ENCODE assay signal across 8 mouse cellular contexts in genomic region chr3:121390724-121391123, GRCm38 (mm10). TPM values are rescaled to one million over a fixed set of nuclear protein-coding genes. Genes with fewer than 3 reads are reported as not detected.
DNase-seq lines count a peak whose midpoint lies in the region; ATAC-seq and TF ChIP-seq lines count a peak whose summit lies in the region.

No protein-coding gene starts in this region.

- H3K4me2 ChIP-seq in embryonic facial prominence, embryonic 12.5 days (replicated peaks), result peak overlapping the region; percentile 42
- peak overlapping the region; percentile 52 for H3K4me2 ChIP-seq in hindbrain, postnatal 0 days (ENCODE audit: low read depth, low read length)
- peak overlapping the region; percentile 44 for H3K4me2 ChIP-seq in midbrain, embryonic 12.5 days (replicated peaks)

- TF ChIP-seq CTCF in hindbrain, postnatal 0 days (IDR thresholded peaks at IDR 0.05; ENCODE audit: low read depth), result no peak

- WGBS in embryonic facial prominence, embryonic 12.5 days, result 19% methylated on average over 7 of the region's 7 CpGs
- WGBS in hindbrain, postnatal 0 days, result 23% methylated on average over 7 of the region's 7 CpGs
- WGBS in midbrain, embryonic 12.5 days, result 29% methylated on average over 6 of the region's 7 CpGs

- no peaks in the 10 kb centered on the region for H3K27me3 ChIP-seq in embryonic facial prominence, embryonic 12.5 days
- H3K27me3 ChIP-seq in hindbrain, postnatal 0 days (ENCODE audit: insufficient read depth, low read length), result no peaks in the 10 kb centered on the region
- H3K27me3 ChIP-seq in midbrain, embryonic 12.5 days, result 0 out of 2 replicates have a peak, but pooled peaks cover 3% of the 10 kb centered on the region

- no peak overlapping the region for H3K4me3 ChIP-seq in embryonic facial prominence, embryonic 12.5 days
- no peak overlapping the region for H3K4me3 ChIP-seq in hindbrain, postnatal 0 days (ENCODE audit: low read length)
- no peak overlapping the region for H3K4me3 ChIP-seq in midbrain, embryonic 12.5 days

- peak; percentile 67 for ATAC-seq in embryonic facial prominence, embryonic 12.5 days (ENCODE audit: insufficient number of reproducible peaks, insufficient read depth, low FRiP score, low TSS enrichment)
- peak; percentile 51 for ATAC-seq in hindbrain, postnatal 0 days
- ATAC-seq in midbrain, embryonic 12.5 days (ENCODE audit: low FRiP score, low read depth), result peak; percentile 61
- ATAC-seq in megakaryocyte-erythroid progenitor cell, adult 5-6 weeks (replicated peaks; ENCODE audit: low FRiP score, low TSS enrichment, poor library complexity, severe bottlenecking), result no peak
- ATAC-seq in CD4-positive, CD25-positive, alpha-beta regulatory T cell, adult 4 months, result no peak
- ATAC-seq in frontal cortex, adult (ENCODE audit: low TSS enrichment), result no peak

- no peaks in the 10 kb centered on the region for H3K36me3 ChIP-seq in embryonic facial prominence, embryonic 12.5 days
- H3K36me3 ChIP-seq in hindbrain, postnatal 0 days (ENCODE audit: insufficient read depth, low read length), result no peaks in the 10 kb centered on the region
- no peaks in the 10 kb centered on the region for H3K36me3 ChIP-seq in midbrain, embryonic 12.5 days

- peak; percentile 32 for DNase-seq in adrenal gland, postnatal 10 days
- DNase-seq in adrenal gland, postnatal 4 days (ENCODE audit: low spot score in 2 of 2), result no peak
- DNase-seq in hindbrain, postnatal 0 days (ENCODE audit: low spot score), result peak; percentile 9

- H3K27ac ChIP-seq in embryonic facial prominence, embryonic 12.5 days, result peak overlapping the region; percentile 81
- peak overlapping the region; percentile 66; the same call in 1 of the 2 replicates for H3K27ac ChIP-seq in hindbrain, postnatal 0 days
- H3K27ac ChIP-seq in midbrain, embryonic 12.5 days (replicated peaks), result no peak overlapping the region

- H3K4me1 ChIP-seq in embryonic facial prominence, embryonic 12.5 days, result peaks cover 26% of the 10 kb centered on the region
- H3K4me1 ChIP-seq in hindbrain, postnatal 0 days (ENCODE audit: insufficient read depth, low read length), result no peaks in the 10 kb centered on the region; the same call in 1 of the 2 replicates
- peaks cover 12% of the 10 kb centered on the region for H3K4me1 ChIP-seq in midbrain, embryonic 12.5 days

- H3K9me3 ChIP-seq in embryonic facial prominence, embryonic 12.5 days, result no peaks in the 10 kb centered on the region
- no peaks in the 10 kb centered on the region for H3K9me3 ChIP-seq in hindbrain, postnatal 0 days (ENCODE audit: low read length)
- no peaks in the 10 kb centered on the region for H3K9me3 ChIP-seq in midbrain, embryonic 12.5 days

- H3K9ac ChIP-seq in embryonic facial prominence, embryonic 12.5 days, result no peak overlapping the region
- H3K9ac ChIP-seq in hindbrain, postnatal 0 days (replicated peaks; ENCODE audit: low read length), result no peak overlapping the region
- no peak overlapping the region for H3K9ac ChIP-seq in midbrain, embryonic 12.5 days (replicated peaks)

RNA-seq across cellular contexts. Expression of gene Cnn3, which starts 35.6 kb away (rescaled TPM):
- 100 to 1,000 TPM; 148 to 215 TPM for total RNA-seq in adrenal gland, postnatal 10 days (2021)
- 100 to 1,000 TPM; 191 to 207 TPM for total RNA-seq in adrenal gland, postnatal 4 days (2021)
- polyA plus RNA-seq in embryonic facial prominence, embryonic 12.5 days (2016; fragmentation: Nextera tagmentation; extraction: Ambion mirVana), result 896 and 941 TPM in 2 replicates
- 180 and 194 TPM in 2 replicates for total RNA-seq in hindbrain, postnatal 0 days (2014; rRNA removed)
- 317 and 348 TPM in 2 replicates for polyA plus RNA-seq in hindbrain, postnatal 0 days (2015; fragmentation: Nextera tagmentation; extraction: Ambion mirVana)
- polyA plus RNA-seq in midbrain, embryonic 12.5 days (2016; fragmentation: Nextera tagmentation; extraction: Ambion mirVana), result 905 and 975 TPM in 2 replicates
- total RNA-seq in megakaryocyte-erythroid progenitor cell, adult 5-6 weeks (2014; fragmentation: Nextera tagmentation), result 29.9 and 35.0 TPM in 2 replicates
- 25.8 and 27.0 TPM in 2 replicates for total RNA-seq in megakaryocyte-erythroid progenitor cell, adult 5-6 weeks (2017)
- polyA plus RNA-seq in CD4-positive, CD25-positive, alpha-beta regulatory T cell, adult 4 months (2017; shearing (Covaris generic)), result 1 to 10 TPM; 8.8 to 9.7 TPM

Comparison
In these comparisons a context has a peak if more than half of its experiments do, and no peak if none do; other contexts are left out.
1. DNase-seq: peak in adrenal gland, postnatal 10 days (single experiment) and hindbrain, postnatal 0 days (single experiment); none in adrenal gland, postnatal 4 days (0 of 2).
2. ATAC-seq: peak in embryonic facial prominence, embryonic 12.5 days (single experiment), hindbrain, postnatal 0 days (single experiment) and midbrain, embryonic 12.5 days (single experiment); none in megakaryocyte-erythroid progenitor cell, adult 5-6 weeks (single experiment), CD4-positive, CD25-positive, alpha-beta regulatory T cell, adult 4 months (single experiment) and frontal cortex, adult (single experiment).
3. Peak in every context shown above with its lines, with median percentiles within 50 percentile points of each other: H3K4me2 ChIP-seq.